Mouse (Mus musculus) myocyte (in vitro differentiated cells): ENCODE measurements around the gene Adamts8.

ENCODE experiments used
- E2F4 ChIP-seq: IDR thresholded peaks from one replicate; pipeline ENCODE4 v1.6.1; 2011; ENCODE audit warnings: mild to moderate bottlenecking, control low read depth, moderate library complexity; ENCODE audit not compliant: insufficient read depth
- MAX ChIP-seq: IDR thresholded peaks from one replicate; pipeline ENCODE4 v1.6.1; 2011; ENCODE audit warnings: low read depth, mild to moderate bottlenecking, control low read depth
- POLR2A ChIP-seq: IDR thresholded peaks from one replicate; pipeline ENCODE4 v1.6.1; 2011; ENCODE audit warnings: low read depth, mild to moderate bottlenecking, control low read depth, moderate library complexity; ENCODE audit not compliant: insufficient read length
- SRF ChIP-seq: IDR thresholded peaks from one replicate; pipeline ENCODE4 v1.6.1; 2011; ENCODE audit warnings: low read depth; ENCODE audit not compliant: control insufficient read depth, insufficient read length

GRCm38 (mm10) chr9:30940328-30940727 is 2.0 kb upstream of the Adamts8 start:
- TF ChIP-seq POLR2A (no peak), MAX (no peak), SRF (no peak), E2F4 (no peak)
